Mouse (Mus musculus): ENCODE results near the gene Rapgefl1. TPM values are rescaled to one million over a fixed set of nuclear protein-coding genes. Genes with fewer than 3 reads are reported as not detected.

Rapgefl1 gene
- polyA plus RNA-seq, 2 experiments from 2014 or later = 0.15 TPM; not detected in 1

DNA sequence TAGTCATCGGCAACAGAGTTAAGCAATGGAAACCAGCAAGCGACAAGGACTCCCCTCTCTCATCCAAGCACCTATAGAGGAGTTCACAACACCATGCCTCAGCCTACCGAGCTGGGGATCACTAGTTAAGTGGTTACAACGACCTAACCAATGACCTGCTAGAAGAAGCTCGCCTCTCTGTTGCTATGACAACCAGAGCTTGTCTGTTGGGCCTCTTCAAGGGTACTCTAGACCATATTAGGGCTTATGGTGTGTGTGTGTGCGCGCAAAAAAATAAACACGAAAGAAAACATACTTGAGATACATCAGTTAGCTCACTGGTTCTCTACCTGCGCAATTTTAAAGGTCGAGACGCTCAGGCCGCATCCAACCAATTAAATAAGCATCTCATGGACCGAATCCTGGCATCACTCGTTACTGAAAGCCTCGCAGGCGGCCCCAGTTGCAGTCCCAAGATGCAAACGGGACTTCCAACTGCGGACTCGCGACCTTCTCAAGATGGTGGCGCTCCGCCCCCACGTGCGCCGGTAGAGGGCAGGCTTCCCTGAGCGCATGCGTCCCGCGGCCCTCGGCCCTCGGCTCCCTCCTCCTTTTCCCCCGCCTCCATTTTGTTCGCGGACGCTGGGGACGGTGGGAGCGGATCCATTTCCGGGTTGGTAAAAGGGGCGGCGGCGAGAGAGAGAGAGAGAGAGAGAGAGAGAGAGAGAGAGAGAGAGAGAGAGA, 26.6 kb downstream of the Rapgefl1 start, which contains the start of gene Wipf2:
Wipf2 (plus strand) TSS at position 611 of the 723 bp plus-strand sequence.
- peak; percentile 78 for ATAC-seq

DNA sequence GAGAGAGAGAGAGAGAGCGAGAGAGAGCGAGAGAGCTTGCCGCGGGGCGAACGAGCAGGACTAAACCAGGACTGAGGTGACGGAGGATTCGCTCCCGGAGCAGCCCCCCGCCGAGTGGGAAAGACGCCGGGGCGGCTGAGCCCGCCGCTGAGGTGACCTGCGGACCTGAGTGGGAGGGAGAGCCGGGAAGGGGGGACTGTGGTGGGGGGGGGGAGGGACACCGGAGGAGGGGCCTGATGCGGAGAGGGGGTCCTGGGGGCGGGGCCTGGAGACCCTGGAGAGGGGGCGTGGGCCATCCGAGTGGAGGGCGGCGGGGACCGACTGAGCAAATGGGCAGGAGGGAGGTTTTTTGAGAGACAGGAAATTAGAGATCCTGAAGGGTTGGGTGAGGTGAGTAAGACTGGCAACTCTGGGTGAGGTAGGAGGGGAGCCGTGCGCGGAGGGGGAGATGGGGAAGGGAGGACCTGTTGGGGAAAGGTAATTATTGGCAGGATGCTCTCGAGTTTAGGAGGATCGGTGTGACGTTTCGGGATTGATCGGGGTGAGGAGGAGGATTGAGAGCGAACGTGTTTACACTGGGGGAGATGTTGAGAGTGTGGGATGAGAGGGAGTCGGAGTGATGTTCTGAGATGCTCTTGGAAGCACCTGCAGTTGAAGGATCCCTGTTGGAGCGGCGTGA, 27.3 kb downstream of the Rapgefl1 start:
- peak; percentile 50 for ATAC-seq

DNA sequence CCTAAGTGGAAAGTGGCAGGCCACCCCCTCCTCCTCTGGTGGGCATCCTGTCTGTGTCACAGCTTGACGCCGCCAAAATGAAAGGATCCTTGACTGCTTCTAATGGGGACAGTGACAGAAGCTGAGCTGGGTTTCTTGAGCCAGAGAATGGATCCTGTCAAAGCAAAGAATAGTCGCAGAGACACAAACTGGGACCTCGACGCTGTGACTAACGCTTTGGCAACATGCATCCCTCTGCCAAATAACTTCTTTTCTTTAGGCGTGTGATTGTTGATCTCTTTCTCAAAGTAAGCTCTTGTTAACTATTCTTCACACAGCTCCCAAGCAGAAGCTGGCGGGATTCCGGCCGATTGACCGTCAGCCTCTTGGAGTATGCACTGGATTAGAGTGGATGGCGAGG, 30.7 kb downstream of the Rapgefl1 start:
- no peak for ATAC-seq

DNA sequence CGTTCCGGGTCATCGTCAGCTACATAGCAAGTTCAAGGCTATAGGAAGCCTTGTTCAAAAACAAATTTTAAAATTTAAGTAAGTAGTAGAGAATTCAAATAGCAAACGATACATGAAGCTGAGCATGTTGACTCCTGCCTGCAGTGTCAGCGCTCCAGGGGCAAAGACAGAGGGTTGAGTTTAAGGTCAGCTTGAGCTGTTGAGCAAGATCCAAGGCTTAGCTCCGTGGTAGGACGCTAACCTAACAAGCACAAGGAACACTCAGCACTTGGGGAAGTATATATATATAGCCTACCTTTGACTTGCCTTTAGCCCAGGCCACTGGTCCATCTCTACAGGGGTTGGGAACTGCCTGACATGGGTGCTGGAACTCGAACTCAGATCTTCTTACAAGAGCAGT, 33.3 kb downstream of the Rapgefl1 start:
- ATAC-seq = no peak

DNA sequence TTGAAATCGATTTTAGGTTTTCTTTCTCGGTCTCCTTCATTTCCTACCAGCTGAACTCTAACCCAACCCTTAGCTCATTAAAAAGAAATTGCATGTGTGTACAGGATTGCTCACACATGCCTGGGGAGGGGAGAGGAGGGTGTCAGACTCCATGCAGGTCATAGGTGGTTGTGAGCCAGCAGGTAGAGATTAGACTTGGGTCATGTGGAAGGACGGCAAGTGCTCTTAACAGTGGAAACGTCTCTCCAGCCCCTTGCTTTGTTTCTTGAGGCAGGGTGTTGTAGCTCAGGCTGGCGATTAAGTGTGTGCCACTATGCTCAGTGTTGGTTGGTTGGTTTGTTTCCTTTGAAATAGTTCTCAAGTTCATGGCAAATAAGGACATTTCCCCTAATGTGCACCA, 34.2 kb downstream of the Rapgefl1 start:
- ATAC-seq = no peak

DNA sequence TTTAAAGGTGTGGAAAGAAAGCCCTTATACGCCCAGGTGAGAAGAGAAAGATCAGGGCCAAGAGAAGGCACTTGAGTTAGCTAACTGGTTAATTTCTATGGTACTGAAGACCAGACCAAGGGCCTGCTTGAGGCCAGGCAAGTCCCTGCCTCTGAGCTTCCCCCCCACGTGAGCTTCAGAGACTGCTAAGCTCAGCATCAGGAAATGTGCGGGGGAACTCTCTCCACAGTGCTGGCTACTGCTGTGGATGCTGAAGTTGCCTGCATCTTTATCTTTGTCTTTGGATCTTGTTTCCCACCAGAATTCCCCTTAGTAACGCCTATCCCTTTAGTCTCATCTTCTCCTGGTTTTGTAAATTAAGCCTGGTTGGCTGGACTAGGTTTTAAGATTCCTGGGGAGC, 34.8 kb downstream of the Rapgefl1 start:
- ATAC-seq = no peak

DNA sequence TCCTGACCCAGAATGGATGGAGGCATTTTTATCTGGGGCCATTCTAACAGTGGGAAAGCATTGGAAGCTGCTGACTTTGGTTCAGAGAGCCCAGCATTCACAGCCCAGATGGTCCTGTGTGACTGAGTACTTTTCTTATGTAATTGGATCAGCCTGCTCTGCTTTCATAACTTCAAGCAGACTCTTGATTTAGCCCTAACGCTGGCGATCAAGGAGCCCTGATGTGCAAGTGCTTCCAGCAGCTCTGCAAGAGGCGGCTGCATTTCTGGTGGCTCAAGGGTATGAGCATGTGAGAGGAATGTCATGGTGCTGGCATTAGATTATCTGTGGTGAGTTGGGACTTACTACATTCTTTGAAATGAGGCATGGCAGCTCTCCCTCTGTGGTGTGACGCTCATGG, 35.5 kb downstream of the Rapgefl1 start:
- ATAC-seq = no peak

DNA sequence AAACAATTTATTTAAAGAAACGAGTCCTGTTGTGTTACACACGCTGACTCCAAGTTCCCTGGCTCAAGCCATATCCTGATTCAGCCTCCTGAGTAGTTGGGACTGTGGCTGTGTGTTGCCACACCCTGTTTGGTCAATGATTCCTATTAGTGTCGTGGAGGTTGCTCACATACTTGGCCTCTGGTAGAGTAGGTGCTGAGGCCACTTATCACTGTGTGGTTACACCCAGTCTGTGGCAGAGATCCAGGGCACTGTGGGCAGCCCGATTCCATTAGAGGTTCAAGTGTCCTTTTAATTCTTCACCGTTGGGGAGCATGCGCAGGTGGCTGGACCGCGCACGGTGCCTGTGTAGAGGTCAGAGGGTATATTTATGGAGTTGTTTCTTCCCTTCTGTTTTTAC, 37.3 kb downstream of the Rapgefl1 start:
- ATAC-seq = no peak

DNA sequence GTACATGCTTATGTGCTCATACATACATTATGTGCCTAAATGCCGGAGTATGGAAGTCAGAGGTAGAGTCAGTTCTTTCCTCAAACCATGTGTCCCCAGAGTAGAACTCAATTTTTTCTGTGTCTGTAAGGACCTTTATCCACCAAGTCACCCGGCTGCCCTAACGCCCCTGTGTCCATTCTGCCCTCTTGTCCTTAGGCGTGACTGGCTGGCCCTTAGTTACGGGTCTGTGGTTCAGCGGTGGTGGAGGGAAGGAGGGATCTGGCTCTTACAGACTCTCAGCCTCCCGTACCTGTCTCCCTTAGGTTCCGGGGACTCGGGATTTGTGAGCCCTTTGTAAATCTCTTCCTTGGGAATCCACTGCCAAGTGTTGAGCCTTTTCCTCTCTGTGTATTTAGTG, 40.4 kb downstream of the Rapgefl1 start:
- ATAC-seq = no peak

DNA sequence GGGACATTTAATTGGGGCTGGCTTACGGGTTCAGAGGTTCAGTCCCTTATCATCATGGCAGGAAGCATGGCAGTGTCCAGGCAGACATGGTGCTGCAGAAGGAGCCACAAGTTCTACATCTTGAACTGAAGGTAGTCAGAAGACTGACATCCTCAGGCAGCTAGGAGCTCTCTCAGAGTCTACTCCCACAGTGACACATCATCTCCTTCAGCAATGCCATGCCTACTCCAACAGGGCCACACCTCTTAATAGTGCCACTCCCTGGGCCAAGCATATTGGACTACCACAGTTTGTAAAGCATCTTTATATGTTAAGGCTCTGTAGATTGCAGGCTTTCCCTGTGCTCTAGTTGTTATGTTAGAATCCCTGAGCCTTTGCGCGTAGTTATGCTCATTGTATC, 51.1 kb downstream of the Rapgefl1 start:
- ATAC-seq = no peak

DNA sequence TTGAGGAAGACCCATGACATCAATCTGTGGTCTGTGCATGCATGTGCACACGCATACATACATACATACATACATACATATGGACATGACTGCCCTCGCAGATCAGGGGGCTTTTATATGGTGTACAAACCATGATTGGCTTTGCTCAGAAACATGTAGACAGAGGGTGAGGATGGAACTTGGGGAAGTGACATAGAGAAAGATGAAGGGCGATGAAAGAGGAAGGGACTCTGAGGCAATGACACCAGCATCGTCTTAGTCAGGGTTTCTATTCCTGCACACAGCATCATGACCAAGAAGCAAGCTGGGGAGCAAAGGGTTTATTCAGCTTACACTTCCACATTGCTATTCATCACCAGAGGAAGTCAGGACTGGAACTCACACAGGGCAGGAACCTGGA, 52.5 kb downstream of the Rapgefl1 start:
- no peak for ATAC-seq

DNA sequence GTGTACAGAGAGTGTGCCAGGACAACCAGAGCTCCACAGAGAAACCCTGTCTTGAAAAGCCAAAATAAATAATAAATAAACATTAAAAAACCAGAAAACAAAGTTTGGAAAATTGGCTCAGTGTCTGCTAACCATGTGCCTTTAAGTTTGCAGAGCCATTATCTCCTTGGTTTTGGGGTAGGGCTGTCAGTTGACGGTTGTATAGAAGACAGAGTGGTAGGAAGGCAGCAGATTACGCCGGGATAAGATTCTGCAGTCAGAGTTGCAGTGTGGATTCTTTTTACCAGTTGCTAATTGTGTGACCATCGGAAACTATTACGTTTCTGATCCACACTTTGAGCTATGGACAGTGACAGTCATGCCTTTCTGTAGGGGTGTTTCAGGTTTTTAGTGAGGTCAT, 53.4 kb downstream of the Rapgefl1 start:
- no peak for ATAC-seq

DNA sequence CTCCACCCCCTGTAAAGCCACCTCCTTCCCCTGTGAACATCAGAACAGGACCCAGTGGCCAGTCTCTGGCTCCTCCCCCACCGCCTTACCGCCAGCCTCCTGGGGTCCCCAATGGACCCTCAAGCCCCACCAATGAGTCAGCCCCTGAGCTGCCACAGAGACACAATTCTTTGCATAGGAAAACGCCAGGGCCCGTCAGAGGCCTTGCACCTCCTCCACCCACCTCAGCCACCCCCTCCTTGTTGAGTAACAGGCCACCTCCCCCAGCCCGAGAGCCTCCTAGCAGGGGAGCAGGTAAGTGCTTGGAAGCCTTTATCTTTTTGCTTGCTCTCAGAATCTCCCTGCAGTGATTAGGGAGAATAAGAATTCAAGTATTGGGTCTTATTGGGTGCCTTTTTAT, 55.8 kb downstream of the Rapgefl1 start:
- no peak for ATAC-seq

DNA sequence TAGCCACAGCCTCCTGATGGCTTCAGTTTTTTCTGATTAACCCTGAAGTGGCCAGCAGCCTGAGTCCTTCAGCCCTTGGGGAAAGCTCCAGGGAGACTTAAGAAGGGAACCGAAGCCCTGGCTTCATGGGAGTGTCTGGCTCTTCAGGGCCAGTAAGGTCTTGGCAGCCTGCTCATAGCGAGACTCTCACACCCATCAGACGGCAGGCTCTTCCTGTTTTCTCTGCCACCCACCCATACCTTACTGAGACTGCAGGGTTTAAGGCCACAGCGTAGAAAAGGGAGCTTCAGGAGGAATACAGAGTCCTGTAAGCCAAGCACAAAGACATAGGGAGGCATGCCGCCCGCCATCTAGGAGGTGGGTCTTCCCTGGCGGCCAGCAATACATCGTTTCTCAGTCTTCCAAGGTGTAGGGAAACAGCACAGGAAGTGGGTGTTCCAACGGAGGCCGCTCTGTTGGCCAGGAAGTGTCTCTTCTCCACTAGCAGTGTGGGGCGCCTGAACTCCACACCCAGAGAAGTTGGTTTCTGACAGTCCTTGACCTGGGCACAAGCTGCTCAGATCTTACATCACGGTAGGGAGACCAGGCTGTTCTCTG, 64.0 kb downstream of the Rapgefl1 start:
- peak; percentile 78 for ATAC-seq

DNA sequence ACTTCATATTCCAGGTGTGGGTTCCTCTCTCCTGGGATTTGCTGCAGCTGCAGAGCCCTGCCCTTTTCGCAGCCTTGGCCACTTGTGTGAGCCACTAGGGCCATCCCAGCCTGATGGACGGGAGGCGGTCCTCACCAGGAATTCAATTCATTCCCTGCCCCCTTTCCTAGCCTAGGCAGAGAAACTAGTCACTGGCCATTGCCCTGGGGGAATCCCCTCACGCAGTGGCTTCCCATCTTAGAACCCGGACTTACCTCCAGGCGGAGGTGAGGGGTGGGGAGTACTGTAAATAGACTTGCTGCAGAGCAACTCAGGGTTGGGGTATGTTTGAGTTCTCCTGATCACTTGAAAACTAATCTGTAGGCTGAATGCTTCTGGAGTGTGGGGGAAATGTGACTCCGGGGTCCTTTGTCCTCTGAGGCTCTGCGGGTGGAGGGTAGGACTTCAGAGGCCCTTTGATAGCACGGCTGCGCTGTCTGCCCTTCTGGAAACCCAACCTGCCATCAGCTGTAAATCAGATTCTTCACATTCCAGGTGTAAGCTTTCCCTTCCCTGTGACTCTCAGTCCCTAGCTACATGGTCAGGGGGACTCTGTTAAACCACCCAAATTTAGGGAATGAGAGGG, 66.1 kb downstream of the Rapgefl1 start:
- no peak for ATAC-seq

Other genes starting within 250 kb of the Rapgefl1 start
- 10 to 100 TPM; 15.8 to 37.6 TPM for gene Ormdl3, start 249.4 kb upstream of the Rapgefl1 start, polyA plus RNA-seq (2017; shearing (Covaris generic))
- gene Lrrc3c, start 238.5 kb upstream of the Rapgefl1 start, polyA plus RNA-seq (2017; shearing (Covaris generic)) = not detected
- gene Gm12355, start 211.1 kb upstream of the Rapgefl1 start, polyA plus RNA-seq (2017; shearing (Covaris generic)) = 1 to 10 TPM; 2.2 to 10.0 TPM
- gene Gsdma3, start 210.4 kb upstream of the Rapgefl1 start, polyA plus RNA-seq (2017; shearing (Covaris generic)) = not detected
- not detected for gene Gsdma2, start 190.0 kb upstream of the Rapgefl1 start, polyA plus RNA-seq (2017; shearing (Covaris generic))
- under 1 TPM in 1 of 2 experiments, not detected in 1; 0.20 TPM for gene Gsdma, start 172.4 kb upstream of the Rapgefl1 start, polyA plus RNA-seq (2017; shearing (Covaris generic))
- gene Psmd3, start 154.2 kb upstream of the Rapgefl1 start, polyA plus RNA-seq (2017; shearing (Covaris generic)) = 10 to 100 TPM; 14.2 to 25.7 TPM
- not detected for gene Csf3, start 135.5 kb upstream of the Rapgefl1 start, polyA plus RNA-seq (2017; shearing (Covaris generic))
- 10 to 100 TPM; 19.1 to 27.9 TPM for gene Med24, start 107.3 kb upstream of the Rapgefl1 start, polyA plus RNA-seq (2017; shearing (Covaris generic))
- 1 to 10 TPM; 1.4 to 3.5 TPM for gene Thra, start 96.1 kb upstream of the Rapgefl1 start, polyA plus RNA-seq (2017; shearing (Covaris generic))
- 1 to 10 TPM; 2.9 to 5.4 TPM for gene Nr1d1, start 61.5 kb upstream of the Rapgefl1 start, polyA plus RNA-seq (2017; shearing (Covaris generic))
- 10 to 100 TPM; 19.9 to 22.0 TPM for gene Msl1, start 41.3 kb upstream of the Rapgefl1 start, polyA plus RNA-seq (2017; shearing (Covaris generic))
- gene Casc3, start 31.9 kb upstream of the Rapgefl1 start, polyA plus RNA-seq (2017; shearing (Covaris generic)) = 10 to 100 TPM; 10.6 to 11.2 TPM
- 10 to 100 TPM; 10.9 to 12.3 TPM for gene Wipf2, start 26.9 kb downstream of the Rapgefl1 start, polyA plus RNA-seq (2017; shearing (Covaris generic))
- 10 to 100 TPM; 10.1 to 17.7 TPM for gene Cdc6, start 71.0 kb downstream of the Rapgefl1 start, polyA plus RNA-seq (2017; shearing (Covaris generic))
- gene Rara, start 91.0 kb downstream of the Rapgefl1 start, polyA plus RNA-seq (2017; shearing (Covaris generic)) = 10 to 100 TPM in 1 of 2 experiments, 1 to 10 TPM in 1; 9.0 to 13.7 TPM
- under 1 TPM in 1 of 2 experiments, not detected in 1; 0.41 TPM for gene Gjd3, start 146.2 kb downstream of the Rapgefl1 start, polyA plus RNA-seq (2017; shearing (Covaris generic))
- gene Top2a, start 187.4 kb downstream of the Rapgefl1 start, polyA plus RNA-seq (2017; shearing (Covaris generic)) = 100 to 1,000 TPM; 118 to 121 TPM
- gene Igfbp4, start 204.5 kb downstream of the Rapgefl1 start, polyA plus RNA-seq (2017; shearing (Covaris generic)) = 10 to 100 TPM; 33.7 to 43.6 TPM

Measured in activated CD4-positive, CD25-positive, alpha-beta regulatory T cell, adult 4 months (primary cell).